Mouse (Mus musculus) heart, postnatal 0 days (tissue): ENCODE data around the gene Evi5.

Experiments used
- CTCF ChIP-seq: IDR thresholded peaks from 2 replicates; pipeline ENCODE4 v1.5.1; 2016; ENCODE audit warnings: antibody characterized with exemption, control low read depth, low read depth
- EP300 ChIP-seq: IDR thresholded peaks from 2 replicates; pipeline ENCODE4 v1.6.1; 2016; ENCODE audit warnings: antibody characterized with exemption, low read depth

- TF ChIP-seq CTCF (no peak), EP300 (no peak)
Measured at GRCm38 (mm10) chr5:107867970-107868904, 6.7 kb downstream of the Evi5 start.
